Mouse (Mus musculus) E14TG2a.4 (cell line): ENCODE measurements around the gene Sele.

Source experiments
- CTCF ChIP-seq: conservative IDR thresholded peaks from 2 replicates; pipeline ENCODE4 v1.5.1; 2014; ENCODE audit warnings: low read length
- POU5F1 ChIP-seq: IDR thresholded peaks from 2 replicates; pipeline ENCODE4 v1.6.1; 2014; ENCODE audit warnings: low read length, borderline replicate concordance

GRCm38 (mm10) chr1:164061925-164062324, 13.9 kb downstream of the Sele start, which contains the start of gene Sell:
- no peak for TF ChIP-seq CTCF
- TF ChIP-seq POU5F1 = no peak
